Mouse (Mus musculus) lung, postnatal 0 days (tissue): ENCODE data around the gene AL607142.1. TPM values are rescaled to one million over a fixed set of nuclear protein-coding genes. Genes with fewer than 3 reads are reported as not detected.

Experiments
- ATAC-seq: fragments of 200-750 bp; cut with Nextera tagmentation; 2 replicates; pipeline ENCODE4 v1.8.0; 2017; ENCODE audit warnings: moderate library complexity
- DNase-seq: peaks from one replicate; pipeline ENCODE4 v3.0.0-alpha.2; 2016; ENCODE audit warnings: low spot score
- H3K27ac ChIP-seq: fragments of 300-500 bp; sonication (generic); 2 replicates; pipeline ENCODE4 v1.5.1; 2014; ENCODE audit warnings: antibody characterized with exemption, mild to moderate bottlenecking, low read length, mixed read lengths
- H3K27me3 ChIP-seq: fragments of 300-500 bp; sonication (generic); replicated peaks from 2 replicates; pipeline ENCODE4 v1.6.1; 2014; ENCODE audit warnings: low read length, mixed read lengths; ENCODE audit not compliant: insufficient read depth
- H3K36me3 ChIP-seq: fragments of 300-500 bp; sonication (generic); 2 replicates; pipeline ENCODE4 v1.6.1; 2014; ENCODE audit warnings: low read length, mixed read lengths; ENCODE audit not compliant: insufficient read depth
- H3K4me1 ChIP-seq: fragments of 300-500 bp; sonication (generic); 2 replicates; pipeline ENCODE4 v1.6.1; 2014; ENCODE audit warnings: antibody characterized with exemption, low read depth, low read length, mixed read lengths; ENCODE audit not compliant: insufficient read depth
- H3K4me2 ChIP-seq: fragments of 300-500 bp; sonication (generic); replicated peaks from 2 replicates; pipeline ENCODE4 v1.6.1; 2014; ENCODE audit warnings: low read depth, mild to moderate bottlenecking, low read length, moderate library complexity, mixed read lengths
- H3K4me3 ChIP-seq: fragments of 300-500 bp; sonication (generic); 2 replicates; pipeline ENCODE4 v1.5.1; 2014; ENCODE audit warnings: low read depth, low read length
- H3K9ac ChIP-seq: fragments of 300-500 bp; sonication (generic); replicated peaks from 2 replicates; pipeline ENCODE4 v1.6.1; 2014; ENCODE audit warnings: low read depth, mild to moderate bottlenecking
- H3K9me3 ChIP-seq: fragments of 300-500 bp; sonication (generic); 2 replicates; pipeline ENCODE4 v1.6.1; 2016; ENCODE audit warnings: low read length, mixed read lengths
- CTCF ChIP-seq: IDR thresholded peaks from 2 replicates; pipeline ENCODE4 v1.5.1; 2016; ENCODE audit warnings: antibody characterized with exemption, mild to moderate bottlenecking
- EP300 ChIP-seq: IDR thresholded peaks from 2 replicates; pipeline ENCODE4 v1.6.1; 2016; ENCODE audit warnings: antibody characterized with exemption, mild to moderate bottlenecking, control low read depth
- WGBS: fragments of 180-500 bp; shearing (Covaris S2); extraction: QIAGEN DNeasy Blood & Tissue Kit; methylation state at CpG from one replicate; pipeline ENCODE4 v1.1.7; 2014; 5-methylcytosine and 5-hydroxymethylcytosine counted together
- polyA plus RNA-seq: library from polyadenylated mRNA; unstranded; fragments of >200 nt; fragmentation: Nextera tagmentation; extraction: Ambion mirVana; gene quantifications from 2 replicates; pipeline ENCODE4 v1.2.1, GENCODE M21; 2015

Gene AL607142.1
- polyA plus RNA-seq, 1 experiment from 2014 or later = not detected

DNA sequence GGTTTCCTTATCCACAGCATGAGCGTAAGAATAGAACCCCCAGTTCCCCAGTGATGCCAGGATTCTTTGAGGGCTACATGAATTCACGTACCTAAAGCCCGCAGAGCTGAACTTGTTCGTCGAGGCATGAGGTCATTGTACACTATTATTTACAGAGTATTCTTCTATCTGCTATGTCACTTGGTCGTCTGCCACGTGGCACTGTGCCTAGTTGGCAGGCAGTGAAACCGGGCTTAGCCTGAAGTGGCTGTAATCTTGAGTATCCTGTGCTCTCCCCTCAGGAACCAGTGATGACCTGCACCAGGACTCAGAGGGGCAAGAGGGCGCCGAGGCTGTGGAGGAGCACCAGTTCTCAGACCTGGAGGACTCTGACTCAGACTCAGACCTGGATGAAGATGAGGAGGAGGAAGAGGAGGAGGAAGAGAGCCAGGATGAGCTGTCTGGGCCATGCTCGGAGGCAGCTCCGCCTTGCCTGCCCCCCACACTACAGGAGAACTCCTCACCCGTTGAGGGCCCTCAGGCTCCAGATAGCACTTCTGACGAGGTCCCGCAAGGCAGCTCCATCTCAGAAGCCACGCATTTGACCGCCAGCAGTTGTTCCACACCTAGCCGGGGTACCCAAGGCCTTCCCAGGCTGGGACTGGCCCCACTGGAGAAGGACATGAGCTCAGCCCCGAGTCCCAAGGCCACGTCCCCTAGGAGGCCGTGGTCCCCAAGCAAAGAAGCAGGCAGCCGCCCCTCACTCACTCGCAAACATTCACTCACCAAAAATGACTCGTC, 66.8 kb downstream of the AL607142.1 start:
- TF ChIP-seq EP300 (peak; percentile 65; the same call in 1 of the 2 replicates), CTCF (no peak)
- Histone ChIP-seq H3K4me1 (no peaks in the 10 kb centered on the region; the same call in 1 of the 2 replicates), H3K4me2 (no peak overlapping the region), H3K9me3 (no peaks in the 10 kb centered on the region), H3K27ac (no peak overlapping the region), H3K27me3 (no peaks in the 10 kb centered on the region), H3K4me3 (no peak overlapping the region), H3K36me3 (no peaks in the 10 kb centered on the region), H3K9ac (no peak overlapping the region)
- WGBS = 44% methylated on average over 24 of the region's 24 CpGs
- peak; percentile 82 for DNase-seq
- ATAC-seq = peak; percentile 89

DNA sequence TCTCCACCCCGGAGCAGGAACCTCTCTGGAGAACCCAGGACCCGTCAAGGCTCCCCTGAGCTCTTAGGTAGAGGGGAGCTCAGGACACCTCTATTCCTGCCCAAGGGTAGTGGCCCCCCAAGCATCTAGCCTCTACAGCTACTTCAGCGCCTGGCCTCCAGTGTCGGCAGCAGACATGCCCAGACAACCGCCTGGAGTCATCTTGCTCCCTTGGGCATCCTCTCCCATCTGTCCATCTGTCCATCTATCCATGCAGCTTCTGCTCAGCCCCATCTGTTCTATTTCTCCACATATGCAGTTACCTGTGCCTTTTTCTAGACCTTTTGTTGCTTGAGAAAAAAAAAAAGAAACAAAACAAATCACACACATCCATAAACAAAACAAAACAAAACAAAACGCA, 69.4 kb downstream of the AL607142.1 start:
- WGBS = 78% methylated on average over 6 of the region's 6 CpGs
- DNase-seq = no peak

DNA sequence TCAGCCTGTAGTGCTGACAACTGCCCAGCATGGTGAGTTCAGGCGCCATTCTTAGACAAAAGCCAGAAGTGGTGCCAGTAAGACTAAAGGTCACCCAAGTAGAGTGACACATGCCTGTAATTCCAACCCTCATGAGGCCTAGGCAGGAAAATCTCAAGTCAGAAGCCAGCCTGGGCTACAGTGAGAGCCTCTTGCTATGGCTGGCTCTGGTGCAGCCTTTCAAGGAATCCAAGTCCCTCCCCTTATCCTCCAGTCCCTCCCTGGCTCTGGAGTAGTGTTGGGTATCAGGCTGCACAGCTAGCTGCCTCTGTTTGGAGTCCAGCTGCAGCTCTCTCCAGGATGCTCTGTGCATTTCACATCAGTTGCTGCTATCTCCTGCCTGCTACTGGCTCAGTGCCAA, 77.0 kb downstream of the AL607142.1 start:
- no peaks in the 10 kb centered on the region for H3K27me3 ChIP-seq
- no peak overlapping the region for H3K9ac ChIP-seq
- ATAC-seq (no peak), DNase-seq (no peak)
- no peak overlapping the region for H3K4me2 ChIP-seq
- H3K4me3 ChIP-seq = no peak overlapping the region
- no peaks in the 10 kb centered on the region for H3K4me1 ChIP-seq
- no peaks in the 10 kb centered on the region for H3K36me3 ChIP-seq
- TF ChIP-seq CTCF (no peak), EP300 (no peak)
- H3K27ac ChIP-seq = no peak overlapping the region
- WGBS = 77% methylated on average over 1 of the region's 1 CpGs
- H3K9me3 ChIP-seq = no peaks in the 10 kb centered on the region

More for the DNA sequence above, 69.4 kb downstream of the AL607142.1 start:
- H3K9me3 ChIP-seq = no peaks in the 10 kb centered on the region
- H3K27me3 ChIP-seq = no peaks in the 10 kb centered on the region
- H3K4me2 ChIP-seq = no peak overlapping the region
- H3K4me1 ChIP-seq = no peaks in the 10 kb centered on the region; the same call in 1 of the 2 replicates
- no peaks in the 10 kb centered on the region for H3K36me3 ChIP-seq
- TF ChIP-seq EP300 = no peak
- TF ChIP-seq CTCF = no peak
- no peak overlapping the region for H3K9ac ChIP-seq
- no peak for ATAC-seq
- no peak overlapping the region for H3K27ac ChIP-seq
- H3K4me3 ChIP-seq = no peak overlapping the region

DNA sequence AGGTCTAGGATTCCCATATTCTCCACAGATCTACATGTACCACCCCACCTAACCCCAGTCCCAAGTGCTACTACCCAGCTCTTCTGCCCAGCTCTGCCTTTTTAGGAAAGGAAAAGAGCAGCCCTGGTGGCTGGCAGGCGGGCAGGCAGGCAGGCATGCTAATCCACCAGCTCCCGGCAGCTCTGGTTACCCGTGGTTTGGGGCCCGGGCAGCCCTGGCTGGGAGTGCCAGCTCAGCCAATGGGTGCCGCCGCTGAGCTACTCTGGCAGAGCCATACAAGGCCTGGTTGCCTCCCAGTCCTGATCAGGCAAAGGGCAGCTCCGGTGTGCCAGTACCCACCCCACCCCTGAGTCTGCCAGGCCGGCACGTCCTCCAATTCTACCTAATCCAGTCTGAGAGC, 78.1 kb downstream of the AL607142.1 start:
- 80% methylated on average over 9 of the region's 9 CpGs for WGBS
- no peak for ATAC-seq
- no peak overlapping the region for H3K27ac ChIP-seq

More for the DNA sequence above, 78.1 kb downstream of the AL607142.1 start:
- Histone ChIP-seq H3K9ac (no peak overlapping the region), H3K4me2 (no peak overlapping the region), H3K4me1 (no peaks in the 10 kb centered on the region), H3K36me3 (no peaks in the 10 kb centered on the region), H3K4me3 (no peak overlapping the region), H3K27me3 (no peaks in the 10 kb centered on the region), H3K9me3 (no peaks in the 10 kb centered on the region)
- DNase-seq = no peak
- TF ChIP-seq CTCF (no peak), EP300 (no peak)

Other genes with a start within 250 kb of the AL607142.1 start
- 0.12 and 0.18 TPM in 2 replicates for gene Edn2, start 96.2 kb downstream of the AL607142.1 start, polyA plus RNA-seq
- gene Foxo6, start 222.4 kb downstream of the AL607142.1 start, polyA plus RNA-seq = 0.13 and 0.26 TPM in 2 replicates